Mouse (Mus musculus) lung, embryonic 15.5 days (tissue): ENCODE results near the gene Slc9b2. TPM values are rescaled to one million over a fixed set of nuclear protein-coding genes. Genes with fewer than 3 reads are reported as not detected.

ENCODE experiments used
- ATAC-seq: fragments of 200-750 bp; cut with Nextera tagmentation; 2 replicates; pipeline ENCODE4 v1.8.0; 2017; ENCODE audit warnings: moderate number of reproducible peaks, borderline replicate concordance; ENCODE audit not compliant: low FRiP score, low TSS enrichment; ENCODE audit errors: extremely low read depth
- H3K27ac ChIP-seq: fragments of 300-500 bp; sonication (generic); 2 replicates; pipeline ENCODE4 v1.5.1; 2015; ENCODE audit warnings: moderate library complexity, mild to moderate bottlenecking, inconsistent platforms
- H3K27me3 ChIP-seq: fragments of 300-500 bp; sonication (generic); 2 replicates; pipeline ENCODE4 v1.6.1; 2015; ENCODE audit warnings: inconsistent platforms
- H3K36me3 ChIP-seq: fragments of 300-500 bp; sonication (generic); 2 replicates; pipeline ENCODE4 v1.6.1; 2015; ENCODE audit warnings: inconsistent platforms
- H3K4me1 ChIP-seq: fragments of 300-500 bp; sonication (generic); 2 replicates; pipeline ENCODE4 v1.6.1; 2015; ENCODE audit warnings: inconsistent platforms
- H3K4me2 ChIP-seq: fragments of 300-500 bp; sonication (generic); 2 replicates; pipeline ENCODE4 v1.6.1; 2015; ENCODE audit warnings: inconsistent platforms, mild to moderate bottlenecking, moderate library complexity
- H3K4me3 ChIP-seq: fragments of 300-500 bp; sonication (generic); 2 replicates; pipeline ENCODE4 v1.5.1; 2015; ENCODE audit warnings: mild to moderate bottlenecking, inconsistent platforms
- H3K9ac ChIP-seq: fragments of 300-500 bp; sonication (generic); 2 replicates; pipeline ENCODE4 v1.6.1; 2015; ENCODE audit warnings: inconsistent platforms
- H3K9me3 ChIP-seq: fragments of 300-500 bp; sonication (generic); 2 replicates; pipeline ENCODE4 v1.6.1; 2016; ENCODE audit warnings: inconsistent platforms
- WGBS: fragments of 180-500 bp; shearing (Covaris S2); methylation state at CpG from one replicate; pipeline ENCODE4 v1.1.7; 2015; 5-methylcytosine and 5-hydroxymethylcytosine counted together
- polyA plus RNA-seq: library from polyadenylated mRNA; unstranded; fragments of >200 nt; fragmentation: Nextera tagmentation; extraction: Ambion mirVana; gene quantifications from 2 replicates; pipeline ENCODE4 v1.2.1, GENCODE M21; 2015

Gene Slc9b2
- polyA plus RNA-seq, 1 experiment from 2014 or later: 1.2 TPM

- Histone ChIP-seq H3K4me1 (no peaks in the 10 kb centered on the region), H3K27ac (no peak overlapping the region), H3K9me3 (no peaks in the 10 kb centered on the region), H3K36me3 (no peaks in the 10 kb centered on the region), H3K9ac (no peak overlapping the region), H3K4me2 (no peak overlapping the region), H3K27me3 (no peaks in the 10 kb centered on the region), H3K4me3 (no peak overlapping the region)
- WGBS: 58% methylated on average over 3 of the region's 3 CpGs
- ATAC-seq: peak; percentile 70; the same call in 1 of the 2 replicates
Measured at GRCm38 (mm10) chr3:135375836-135376235, 68.3 kb downstream of the Slc9b2 start.

- Histone ChIP-seq H3K27me3 (no peaks in the 10 kb centered on the region), H3K27ac (no peak overlapping the region), H3K36me3 (no peaks in the 10 kb centered on the region), H3K4me1 (no peaks in the 10 kb centered on the region), H3K4me2 (no peak overlapping the region), H3K4me3 (no peak overlapping the region), H3K9me3 (no peaks in the 10 kb centered on the region), H3K9ac (no peak overlapping the region)
- no peak for ATAC-seq
- WGBS: 77% methylated on average over 10 of the region's 10 CpGs
Measured at GRCm38 (mm10) chr3:135377445-135377844, 69.9 kb downstream of the Slc9b2 start.

DNA sequence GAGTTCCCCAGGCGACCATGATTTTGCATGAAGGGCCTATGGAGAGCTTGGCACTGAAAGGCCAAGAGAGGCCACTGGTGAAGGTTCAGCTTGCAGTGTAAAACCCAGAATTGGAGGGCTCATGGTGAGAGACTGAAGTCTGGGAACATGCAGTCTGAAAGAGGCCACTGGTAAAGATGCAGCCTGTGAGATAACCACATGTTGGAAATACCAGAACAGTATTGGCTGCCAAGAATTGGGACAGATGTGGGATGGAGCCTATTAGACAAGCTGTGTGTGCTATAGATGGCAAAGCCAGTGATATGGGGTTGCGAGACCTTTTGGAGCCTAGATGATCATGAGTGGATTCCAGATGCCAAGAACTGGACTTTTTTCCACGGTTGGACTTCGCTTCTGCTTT lies 72.4 kb downstream of the Slc9b2 start:
- ATAC-seq: no peak
- Histone ChIP-seq H3K27me3 (no peaks in the 10 kb centered on the region), H3K27ac (no peak overlapping the region), H3K4me1 (no peaks in the 10 kb centered on the region), H3K9ac (no peak overlapping the region), H3K9me3 (no peaks in the 10 kb centered on the region), H3K4me3 (no peak overlapping the region), H3K4me2 (no peak overlapping the region), H3K36me3 (no peaks in the 10 kb centered on the region)
- WGBS: 89% methylated on average over 4 of the region's 4 CpGs

DNA sequence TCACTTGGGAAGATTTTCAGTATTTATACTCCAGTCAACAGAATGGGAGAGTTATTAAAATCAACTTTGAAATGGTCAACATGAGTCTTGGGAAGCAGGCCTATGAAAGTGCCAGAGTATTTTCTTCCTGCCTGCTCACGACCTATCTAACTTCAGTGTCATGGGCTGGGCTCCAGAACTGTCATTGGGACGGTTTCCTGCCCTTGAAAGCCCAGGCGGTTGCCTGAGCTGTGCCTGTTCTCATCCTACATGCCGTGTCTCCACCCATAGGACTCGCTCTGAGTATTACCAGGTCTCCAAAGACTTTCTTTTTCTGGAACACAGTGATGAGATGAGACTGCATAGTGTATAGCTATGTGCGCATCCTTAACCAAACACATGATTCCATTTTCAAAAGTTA lies 85.7 kb downstream of the Slc9b2 start:
- Histone ChIP-seq H3K4me3 (no peak overlapping the region), H3K9ac (no peak overlapping the region), H3K27me3 (no peaks in the 10 kb centered on the region), H3K27ac (no peak overlapping the region), H3K4me1 (no peaks in the 10 kb centered on the region), H3K4me2 (no peak overlapping the region), H3K9me3 (no peaks in the 10 kb centered on the region), H3K36me3 (no peaks in the 10 kb centered on the region)
- WGBS: 61% methylated on average over 6 of the region's 6 CpGs
- ATAC-seq: no peak

Other genes starting within 250 kb of the Slc9b2 start
- 29.2 and 31.0 TPM in 2 replicates for gene Cenpe, start 95.2 kb upstream of the Slc9b2 start, polyA plus RNA-seq
- 7.6 TPM in 2 replicates for gene Bdh2, start 26.5 kb upstream of the Slc9b2 start, polyA plus RNA-seq
- 0.11 and 0.57 TPM in 2 replicates for gene Slc9b1, start 40.3 kb downstream of the Slc9b2 start, polyA plus RNA-seq
- gene Cisd2, start 116.2 kb downstream of the Slc9b2 start, polyA plus RNA-seq: 62.4 and 66.1 TPM in 2 replicates
- gene Ube2d3, start 130.4 kb downstream of the Slc9b2 start, polyA plus RNA-seq: 504 and 516 TPM in 2 replicates
- gene Manba, start 177.9 kb downstream of the Slc9b2 start, polyA plus RNA-seq: 10.8 TPM in 2 replicates